Mouse (Mus musculus): Measurements from ENCODE around the gene Cfap45. TPM values are rescaled to one million over a fixed set of nuclear protein-coding genes. Genes with fewer than 3 reads are reported as not detected.

Cfap45 gene
- polyA plus RNA-seq, 1 experiment from 2014 or later: 2.4 TPM

DNA sequence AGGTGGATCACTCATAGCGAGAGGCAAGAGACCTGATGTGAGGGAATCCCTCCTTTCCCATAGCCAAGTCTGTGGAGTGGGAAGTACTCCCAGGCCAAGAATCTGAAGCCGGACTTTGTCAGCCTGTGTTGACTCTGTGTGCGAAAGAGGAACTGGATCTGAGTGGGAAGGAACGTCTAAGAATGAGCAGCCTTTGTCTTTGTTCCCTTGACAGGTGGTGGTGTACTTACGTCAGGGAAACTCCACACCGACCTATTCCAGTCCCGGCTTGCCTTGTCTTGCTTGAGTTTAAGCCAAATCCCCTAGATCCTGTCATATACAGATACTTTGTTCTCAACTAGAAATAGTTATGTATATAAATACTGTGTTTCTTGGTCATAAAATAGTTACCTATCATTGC is 1.9 kb downstream of the Cfap45 start:
- Histone ChIP-seq H3K9me3 (replicated peaks; ENCODE audit: control insufficient read depth, low read length) (no peaks in the 10 kb centered on the region), H3K27ac (ENCODE audit: low read depth, low read length) (no peak overlapping the region), H3K36me3 (ENCODE audit: control insufficient read depth, insufficient read depth, low read length) (no peaks in the 10 kb centered on the region), H3K4me2 (ENCODE audit: low read length) (no peak overlapping the region), H3K4me3 (ENCODE audit: low read depth, low read length) (no peak overlapping the region), H3K27me3 (replicated peaks; ENCODE audit: control insufficient read depth, insufficient read depth, low read length) (no peaks in the 10 kb centered on the region), H3K4me1 (ENCODE audit: control insufficient read depth, insufficient read depth, low read length) (peaks cover 7% of the 10 kb centered on the region; the same call in 1 of the 2 replicates), H3K9ac (ENCODE audit: low read length) (no peak overlapping the region)
- ATAC-seq: no peak
- DNase-seq (ENCODE audit: low spot score): no peak
- WGBS: 70% methylated on average over 7 of the region's 7 CpGs

- 69% methylated on average over 12 of the region's 12 CpGs for WGBS
Measured at GRCm38 (mm10) chr1:172523699-172524101, 3.1 kb downstream of the Cfap45 start.

DNA sequence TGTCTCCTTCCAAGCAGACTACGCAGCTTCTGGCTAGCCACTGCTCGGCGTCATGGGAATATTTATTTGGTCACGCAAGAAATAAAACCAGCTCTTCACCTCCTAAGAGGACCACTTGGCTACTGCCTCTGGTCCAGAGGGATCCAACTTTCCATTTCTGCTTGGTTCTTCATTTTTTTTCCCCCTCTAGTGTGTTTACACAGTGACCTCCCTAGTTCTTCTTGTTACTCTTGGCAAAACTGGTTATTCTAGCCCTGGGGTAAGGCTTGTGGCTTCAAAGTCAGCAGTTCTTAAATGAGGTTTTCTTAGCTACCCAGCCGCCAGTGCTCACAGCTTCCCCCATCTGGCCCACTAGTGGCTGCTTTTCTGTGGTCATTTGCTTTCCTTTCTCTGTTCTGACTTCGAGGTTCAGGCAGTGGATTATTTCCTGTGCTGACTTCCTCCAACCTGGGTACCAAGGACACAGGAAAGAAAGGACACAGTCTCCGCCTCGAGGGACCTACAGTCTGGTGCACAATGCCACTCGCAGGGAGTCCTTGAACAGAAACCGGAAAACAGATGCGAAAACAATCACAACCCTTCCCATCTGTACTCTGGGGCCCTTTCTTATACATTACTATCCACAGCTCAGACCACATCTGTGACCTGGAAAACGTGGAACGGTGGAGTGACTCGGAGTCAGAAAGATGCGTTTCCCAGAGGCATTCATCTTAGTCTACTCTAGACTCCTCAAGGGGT is 4.6 kb downstream of the Cfap45 start:
- Histone ChIP-seq H3K27me3 (replicated peaks; ENCODE audit: control insufficient read depth, insufficient read depth, low read length) (no peaks in the 10 kb centered on the region), H3K9me3 (replicated peaks; ENCODE audit: control insufficient read depth, low read length) (no peaks in the 10 kb centered on the region), H3K36me3 (ENCODE audit: control insufficient read depth, insufficient read depth, low read length) (no peaks in the 10 kb centered on the region), H3K4me1 (ENCODE audit: control insufficient read depth, insufficient read depth, low read length) (peaks cover 7% of the 10 kb centered on the region; the same call in 1 of the 2 replicates), H3K4me2 (ENCODE audit: low read length) (no peak overlapping the region), H3K27ac (ENCODE audit: low read depth, low read length) (no peak overlapping the region), H3K4me3 (ENCODE audit: low read depth, low read length) (no peak overlapping the region), H3K9ac (ENCODE audit: low read length) (no peak overlapping the region)
- DNase-seq (ENCODE audit: low spot score) (no peak), ATAC-seq (no peak)
- whole genome bisulfite sequencing: 56% methylated on average over 15 of the region's 15 CpGs

More at GRCm38 (mm10) chr1:172523699-172524101, 3.1 kb downstream of the Cfap45 start:
- H3K4me2 ChIP-seq (ENCODE audit: low read length): no peak overlapping the region
- no peaks in the 10 kb centered on the region for H3K9me3 ChIP-seq (replicated peaks; ENCODE audit: control insufficient read depth, low read length)
- no peak overlapping the region for H3K9ac ChIP-seq (ENCODE audit: low read length)
- ATAC-seq: no peak
- no peak for DNase-seq (ENCODE audit: low spot score)
- peaks cover 7% of the 10 kb centered on the region; the same call in 1 of the 2 replicates for H3K4me1 ChIP-seq (ENCODE audit: control insufficient read depth, insufficient read depth, low read length)
- H3K4me3 ChIP-seq (ENCODE audit: low read depth, low read length): no peak overlapping the region
- H3K27me3 ChIP-seq (replicated peaks; ENCODE audit: control insufficient read depth, insufficient read depth, low read length): no peaks in the 10 kb centered on the region
- H3K27ac ChIP-seq (ENCODE audit: low read depth, low read length): no peak overlapping the region
- H3K36me3 ChIP-seq (ENCODE audit: control insufficient read depth, insufficient read depth, low read length): no peaks in the 10 kb centered on the region

DNA sequence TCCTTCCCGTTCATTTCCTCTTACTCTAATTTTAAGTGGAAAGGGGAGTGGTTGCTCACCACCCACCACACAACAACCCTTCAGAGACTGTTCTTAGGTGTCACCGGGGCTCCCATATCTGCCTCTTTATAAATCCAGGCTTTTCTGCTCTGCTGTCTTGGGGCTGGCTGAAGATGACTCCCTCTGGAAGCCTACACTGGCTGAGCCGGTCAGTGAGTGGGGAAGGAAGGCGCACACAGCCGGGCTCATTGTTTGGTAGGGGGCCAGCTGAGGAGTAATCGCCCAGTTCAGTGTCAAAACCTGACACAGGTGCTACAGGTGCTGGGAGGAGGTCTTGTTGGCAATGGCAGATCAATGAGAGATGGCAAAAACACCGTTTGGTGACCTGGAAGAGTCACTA is 5.4 kb downstream of the Cfap45 start:
- Histone ChIP-seq H3K9ac (ENCODE audit: low read length) (no peak overlapping the region), H3K27me3 (replicated peaks; ENCODE audit: control insufficient read depth, insufficient read depth, low read length) (no peaks in the 10 kb centered on the region), H3K4me3 (ENCODE audit: low read depth, low read length) (no peak overlapping the region), H3K4me1 (ENCODE audit: control insufficient read depth, insufficient read depth, low read length) (peaks cover 4% of the 10 kb centered on the region; the same call in 1 of the 2 replicates), H3K36me3 (ENCODE audit: control insufficient read depth, insufficient read depth, low read length) (no peaks in the 10 kb centered on the region), H3K9me3 (replicated peaks; ENCODE audit: control insufficient read depth, low read length) (no peaks in the 10 kb centered on the region), H3K27ac (ENCODE audit: low read depth, low read length) (no peak overlapping the region), H3K4me2 (ENCODE audit: low read length) (no peak overlapping the region)
- DNase-seq (ENCODE audit: low spot score): no peak
- WGBS: 71% methylated on average over 7 of the region's 7 CpGs
- no peak for ATAC-seq

- H3K9me3 ChIP-seq (replicated peaks; ENCODE audit: control insufficient read depth, low read length): no peaks in the 10 kb centered on the region
- H3K27me3 ChIP-seq (replicated peaks; ENCODE audit: control insufficient read depth, insufficient read depth, low read length): no peaks in the 10 kb centered on the region
- H3K4me3 ChIP-seq (ENCODE audit: low read depth, low read length): no peak overlapping the region
- no peaks in the 10 kb centered on the region for H3K4me1 ChIP-seq (ENCODE audit: control insufficient read depth, insufficient read depth, low read length)
- H3K4me2 ChIP-seq (ENCODE audit: low read length): no peak overlapping the region
- DNase-seq (ENCODE audit: low spot score) (no peak), ATAC-seq (no peak)
- no peaks in the 10 kb centered on the region for H3K36me3 ChIP-seq (ENCODE audit: control insufficient read depth, insufficient read depth, low read length)
- no peak overlapping the region for H3K27ac ChIP-seq (ENCODE audit: low read depth, low read length)
- WGBS: 84% methylated on average over 23 of the region's 23 CpGs
- no peak overlapping the region for H3K9ac ChIP-seq (ENCODE audit: low read length)
Measured at GRCm38 (mm10) chr1:172526380-172527081, 5.9 kb downstream of the Cfap45 start.

DNA sequence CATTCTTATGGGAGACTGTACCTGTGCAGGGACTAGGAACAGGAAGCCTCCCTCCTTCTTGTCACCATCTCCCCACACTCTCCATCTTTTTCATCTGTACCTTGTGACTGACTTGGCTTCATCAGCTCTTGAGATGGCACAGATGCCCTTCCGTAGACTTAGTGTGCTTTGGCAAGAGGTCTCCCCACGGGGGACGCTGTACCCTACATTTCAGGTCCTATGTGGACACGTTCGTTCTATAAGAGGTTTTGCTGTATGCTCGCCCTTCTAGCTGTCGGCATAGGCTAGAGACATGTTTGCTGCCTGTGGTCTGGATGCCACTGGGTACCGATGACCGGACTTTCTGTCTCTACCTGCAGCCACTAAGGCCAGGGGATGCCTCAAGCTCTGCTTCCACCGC is 6.8 kb downstream of the Cfap45 start:
- 93% methylated on average over 10 of the region's 10 CpGs for WGBS
- Histone ChIP-seq H3K27ac (ENCODE audit: low read depth, low read length) (no peak overlapping the region), H3K4me2 (ENCODE audit: low read length) (no peak overlapping the region), H3K9ac (ENCODE audit: low read length) (no peak overlapping the region), H3K9me3 (replicated peaks; ENCODE audit: control insufficient read depth, low read length) (no peaks in the 10 kb centered on the region), H3K4me1 (ENCODE audit: control insufficient read depth, insufficient read depth, low read length) (peaks cover 4% of the 10 kb centered on the region; the same call in 1 of the 2 replicates), H3K27me3 (replicated peaks; ENCODE audit: control insufficient read depth, insufficient read depth, low read length) (no peaks in the 10 kb centered on the region), H3K4me3 (ENCODE audit: low read depth, low read length) (no peak overlapping the region), H3K36me3 (ENCODE audit: control insufficient read depth, insufficient read depth, low read length) (no peaks in the 10 kb centered on the region)
- no peak for ATAC-seq
- no peak for DNase-seq (ENCODE audit: low spot score)

DNA sequence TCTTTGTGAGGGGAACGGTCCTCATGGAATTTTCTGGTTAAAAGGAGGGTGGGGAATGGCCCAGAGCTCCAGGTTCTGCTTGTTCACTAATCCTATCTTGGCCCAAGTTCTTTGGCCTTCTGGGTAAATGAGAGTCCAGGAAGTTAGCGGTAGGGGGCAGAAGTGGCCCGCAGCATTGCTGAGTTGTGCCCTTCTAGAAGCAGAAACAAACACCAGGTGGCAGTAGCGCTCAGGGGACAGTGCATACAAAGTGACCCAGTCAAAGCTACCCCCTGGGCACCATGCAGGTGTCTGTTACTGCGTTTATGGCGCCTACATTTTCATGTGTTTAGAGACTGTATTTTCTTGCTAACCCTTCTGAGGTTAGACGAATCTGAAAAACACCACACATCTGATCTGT is 8.1 kb downstream of the Cfap45 start:
- no peaks in the 10 kb centered on the region for H3K27me3 ChIP-seq (replicated peaks; ENCODE audit: control insufficient read depth, insufficient read depth, low read length)
- H3K4me1 ChIP-seq (ENCODE audit: control insufficient read depth, insufficient read depth, low read length): peaks cover 6% of the 10 kb centered on the region; the same call in 1 of the 2 replicates
- WGBS: 6% methylated on average over 7 of the region's 7 CpGs
- no peak overlapping the region for H3K9ac ChIP-seq (ENCODE audit: low read length)
- H3K4me2 ChIP-seq (ENCODE audit: low read length): no peak overlapping the region
- H3K27ac ChIP-seq (ENCODE audit: low read depth, low read length): no peak overlapping the region
- no peaks in the 10 kb centered on the region for H3K9me3 ChIP-seq (replicated peaks; ENCODE audit: control insufficient read depth, low read length)
- no peaks in the 10 kb centered on the region for H3K36me3 ChIP-seq (ENCODE audit: control insufficient read depth, insufficient read depth, low read length)
- H3K4me3 ChIP-seq (ENCODE audit: low read depth, low read length): no peak overlapping the region
- ATAC-seq (peak; percentile 76), DNase-seq (ENCODE audit: low spot score) (peak; percentile 87)

DNA sequence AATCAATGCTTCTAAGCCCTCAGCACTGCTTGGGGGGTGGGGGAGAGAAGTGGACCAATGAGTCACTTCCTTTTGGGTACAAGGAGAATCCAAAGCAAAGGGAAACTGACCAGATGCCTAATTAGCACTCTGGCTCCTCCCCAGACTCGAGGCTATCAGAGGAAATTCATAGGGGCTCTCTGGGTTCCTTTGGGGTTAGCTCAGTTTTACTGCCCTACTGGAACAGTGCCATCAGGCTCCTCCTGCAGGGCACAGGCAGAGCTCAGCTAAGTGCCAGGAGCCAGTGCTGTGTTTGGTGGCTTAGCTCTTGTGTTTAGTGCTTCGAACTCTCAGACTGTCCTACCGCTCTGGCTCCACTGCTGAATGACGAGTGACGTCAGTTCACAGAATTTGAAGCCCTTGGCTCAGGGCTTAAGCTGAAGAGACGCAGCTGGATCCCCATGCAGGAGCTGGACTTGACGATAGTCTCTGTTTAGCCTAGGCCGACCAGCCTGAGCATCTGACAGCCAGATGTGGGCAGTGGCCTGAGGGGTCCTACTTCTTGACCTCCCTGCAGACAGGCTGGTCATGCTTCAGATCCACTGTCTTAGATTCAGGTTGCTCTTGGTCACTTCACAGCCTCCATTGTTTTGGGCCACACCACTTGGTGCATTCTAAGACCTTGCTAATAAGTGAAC is 10.1 kb downstream of the Cfap45 start:
- H3K4me3 ChIP-seq (ENCODE audit: low read depth, low read length): no peak overlapping the region
- H3K4me1 ChIP-seq (ENCODE audit: control insufficient read depth, insufficient read depth, low read length): peaks cover 6% of the 10 kb centered on the region; the same call in 1 of the 2 replicates
- no peak overlapping the region for H3K4me2 ChIP-seq (ENCODE audit: low read length)
- no peak overlapping the region for H3K9ac ChIP-seq (ENCODE audit: low read length)
- H3K9me3 ChIP-seq (replicated peaks; ENCODE audit: control insufficient read depth, low read length): no peaks in the 10 kb centered on the region
- ATAC-seq: 0 out of 2 replicates have a peak, but pooled peaks have one; percentile 16
- no peaks in the 10 kb centered on the region for H3K36me3 ChIP-seq (ENCODE audit: control insufficient read depth, insufficient read depth, low read length)
- no peak overlapping the region for H3K27ac ChIP-seq (ENCODE audit: low read depth, low read length)
- 23% methylated on average over 8 of the region's 8 CpGs for WGBS
- DNase-seq (ENCODE audit: low spot score): peak; percentile 31
- H3K27me3 ChIP-seq (replicated peaks; ENCODE audit: control insufficient read depth, insufficient read depth, low read length): no peaks in the 10 kb centered on the region
